Mouse (Mus musculus): ENCODE results near the gene Bean1. TPM values are rescaled to one million over a fixed set of nuclear protein-coding genes. Genes with fewer than 3 reads are reported as not detected.
"Not testable (repeated sequence)": the region's sequence is repeated elsewhere in the genome, so short reads cannot be mapped to it uniquely, and the experiment has no call there.

The Bean1 gene
- polyA plus RNA-seq, 1 experiment from 2014 or later: 0.28 TPM

DNA sequence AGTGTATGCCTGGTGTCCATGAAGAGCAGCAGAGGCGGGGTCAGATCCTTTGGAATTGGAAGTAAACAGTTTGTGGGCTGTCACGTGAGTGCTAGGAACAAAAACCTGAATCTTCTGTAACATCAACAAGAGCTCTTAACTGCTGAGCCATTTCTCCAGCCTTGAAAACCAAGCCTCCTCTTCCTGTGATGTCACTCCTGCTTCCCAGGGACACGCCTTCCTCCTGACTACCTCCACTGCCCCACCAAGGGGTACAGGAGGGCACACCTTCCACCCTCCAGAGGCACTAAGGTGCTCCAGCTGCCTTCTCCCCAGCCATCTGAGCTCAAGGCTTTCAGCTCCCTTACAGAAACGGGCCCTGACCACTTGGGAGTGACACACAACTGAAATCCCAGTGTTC lies 76.4 kb downstream of the Bean1 start:
- H3K9ac ChIP-seq: no peak overlapping the region
- H3K36me3 ChIP-seq: peaks cover 29% of the 10 kb centered on the region
- no peak overlapping the region for H3K4me3 ChIP-seq
- H3K27ac ChIP-seq (ENCODE audit: poor library complexity, severe bottlenecking): no peak overlapping the region
- H3K4me1 ChIP-seq (replicated peaks): peaks cover 14% of the 10 kb centered on the region
- H3K9me3 ChIP-seq (replicated peaks): no peaks in the 10 kb centered on the region
- whole genome bisulfite sequencing: 80% methylated on average over 4 of the region's 4 CpGs
- no peak overlapping the region for H3K4me2 ChIP-seq
- ATAC-seq (ENCODE audit: insufficient number of reproducible peaks, low FRiP score): no peak
- no peaks in the 10 kb centered on the region for H3K27me3 ChIP-seq (replicated peaks)

DNA sequence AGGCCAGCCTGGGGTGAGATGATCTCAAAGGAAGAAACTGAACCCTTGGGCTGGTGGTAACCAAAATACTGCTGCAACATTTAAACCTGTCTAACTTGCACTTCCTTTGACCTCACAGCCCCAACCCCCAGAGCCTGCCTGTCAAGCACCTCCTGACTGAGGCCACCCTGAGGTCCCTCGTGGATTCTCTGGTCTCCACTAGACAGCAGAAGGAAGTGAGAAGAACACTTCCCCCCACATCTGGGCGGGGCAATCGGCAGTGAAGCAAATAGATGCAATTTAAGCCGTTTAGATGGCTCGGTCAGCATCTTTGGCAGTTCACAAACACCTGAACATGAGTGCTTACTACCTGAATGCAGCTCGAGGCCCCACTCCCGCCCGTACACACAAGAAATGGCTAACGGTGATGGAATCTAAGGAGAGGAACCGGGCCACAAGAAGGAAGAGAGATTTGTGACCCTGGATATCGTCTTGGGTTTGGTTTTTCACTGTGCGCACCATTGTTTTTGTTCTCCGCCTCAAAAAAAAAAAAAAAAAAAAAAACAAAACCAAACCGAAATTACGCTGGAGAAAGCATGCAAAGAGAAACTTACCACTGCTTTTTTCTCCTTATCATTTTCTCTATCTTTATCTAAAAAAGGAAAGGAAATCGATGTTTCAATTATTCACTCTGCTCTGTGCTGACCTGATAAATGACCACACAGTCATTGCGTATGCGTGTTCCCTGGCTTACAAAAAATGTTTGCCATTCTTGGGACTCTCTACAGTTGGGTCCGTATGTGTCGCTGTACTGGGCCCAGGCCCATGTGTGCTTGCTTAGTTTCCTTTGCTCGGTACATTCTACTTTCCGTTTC lies 77.0 kb downstream of the Bean1 start:
- no peak for ATAC-seq (ENCODE audit: insufficient number of reproducible peaks, low FRiP score)
- H3K9me3 ChIP-seq (replicated peaks): no peaks in the 10 kb centered on the region
- H3K4me2 ChIP-seq: peak overlapping the region; percentile 89
- peaks cover 23% of the 10 kb centered on the region for H3K36me3 ChIP-seq
- no peak overlapping the region for H3K27ac ChIP-seq (ENCODE audit: poor library complexity, severe bottlenecking)
- H3K27me3 ChIP-seq (replicated peaks): no peaks in the 10 kb centered on the region
- peak overlapping the region; percentile 81 for H3K4me3 ChIP-seq
- H3K4me1 ChIP-seq (replicated peaks): peaks cover 16% of the 10 kb centered on the region
- peak overlapping the region; percentile 79; the same call in 1 of the 2 replicates for H3K9ac ChIP-seq
- WGBS: 65% methylated on average over 22 of the region's 22 CpGs

DNA sequence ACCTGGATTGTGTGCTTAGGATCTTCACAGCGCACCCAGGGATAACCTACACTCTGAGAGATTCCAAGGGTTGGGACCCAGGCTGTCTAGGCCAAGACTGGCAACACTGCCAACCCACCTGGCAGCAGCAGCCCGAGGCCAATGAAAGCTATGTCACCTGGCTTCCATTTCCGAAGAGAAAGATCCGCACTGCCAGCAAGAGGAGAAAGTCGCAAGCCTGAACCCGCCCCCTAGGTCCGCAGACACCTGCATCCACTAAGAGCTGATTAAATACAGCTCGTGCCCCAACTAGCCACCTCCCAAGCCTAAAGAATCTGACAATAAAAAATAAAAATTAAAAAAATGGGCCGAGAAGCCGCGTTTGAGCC lies 77.7 kb downstream of the Bean1 start:
- H3K4me1 ChIP-seq (replicated peaks): peaks cover 16% of the 10 kb centered on the region
- H3K4me3 ChIP-seq: peak overlapping the region; percentile 81
- peaks cover 17% of the 10 kb centered on the region for H3K36me3 ChIP-seq
- 4% methylated on average over 11 of the region's 11 CpGs for WGBS
- H3K27ac ChIP-seq (ENCODE audit: poor library complexity, severe bottlenecking): no peak overlapping the region
- peak overlapping the region; percentile 89 for H3K4me2 ChIP-seq
- H3K9me3 ChIP-seq (replicated peaks): no peaks in the 10 kb centered on the region
- no peaks in the 10 kb centered on the region for H3K27me3 ChIP-seq (replicated peaks)
- H3K9ac ChIP-seq: peak overlapping the region; percentile 79
- ATAC-seq (ENCODE audit: insufficient number of reproducible peaks, low FRiP score): no peak

DNA sequence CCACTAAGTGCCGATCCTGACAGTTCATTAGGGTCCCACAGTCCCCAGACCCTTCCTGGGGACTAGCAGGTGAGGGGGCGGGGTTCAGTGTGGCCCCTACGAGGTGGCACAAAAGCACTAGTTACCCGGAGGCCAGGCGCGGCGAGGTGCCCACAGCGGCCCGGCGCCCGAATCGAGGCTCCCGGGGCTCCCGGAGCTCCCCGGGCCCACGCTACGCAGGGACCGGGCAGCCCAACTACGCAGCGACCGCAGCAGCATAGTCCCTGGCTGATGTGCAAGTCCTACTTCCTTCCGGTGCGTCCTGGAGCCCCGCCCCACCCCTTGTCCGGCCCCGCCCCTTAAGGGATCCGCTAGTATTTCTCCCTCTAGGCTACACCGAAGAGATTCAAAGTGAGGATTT lies 78.0 kb downstream of the Bean1 start, which contains the start of gene Tk2:
Tk2 (minus strand) TSS at position 283 of the 400 bp plus-strand sequence.
- under 1% methylated on average over 28 of the region's 28 CpGs for WGBS

DNA sequence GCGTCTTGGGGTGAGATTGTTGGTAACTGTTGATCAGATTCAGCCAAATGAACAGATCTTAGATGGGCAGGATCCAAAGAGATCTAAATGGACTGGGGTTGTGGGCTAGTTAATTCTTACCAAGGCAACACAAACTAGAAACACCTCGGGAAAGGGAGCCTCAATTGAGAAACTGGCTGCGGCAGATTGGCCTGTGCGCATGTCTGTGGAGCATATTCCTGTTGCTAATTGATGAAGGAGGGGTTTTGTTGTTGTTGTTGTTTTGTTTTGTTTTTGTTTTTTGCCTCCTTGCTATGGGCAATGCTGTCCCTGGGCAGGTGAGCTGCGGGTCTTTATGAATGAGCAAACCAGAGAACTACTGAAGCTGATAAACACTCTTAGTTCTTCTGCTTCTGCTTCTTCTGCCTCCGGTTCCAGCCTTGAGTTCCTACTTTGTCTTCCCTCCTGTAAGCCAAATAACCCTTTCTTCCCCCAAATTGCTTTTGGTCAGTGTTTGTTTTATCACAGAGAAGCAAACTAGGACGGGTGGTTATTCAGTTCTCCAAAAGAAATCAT lies 79.3 kb downstream of the Bean1 start:
- Histone ChIP-seq H3K27ac (ENCODE audit: poor library complexity, severe bottlenecking) (no peak overlapping the region), H3K4me2 (no peak overlapping the region), H3K9ac (no peak overlapping the region), H3K4me3 (no peak overlapping the region), H3K4me1 (replicated peaks) (peaks cover 16% of the 10 kb centered on the region), H3K36me3 (peaks cover 9% of the 10 kb centered on the region), H3K27me3 (replicated peaks) (no peaks in the 10 kb centered on the region), H3K9me3 (replicated peaks) (no peaks in the 10 kb centered on the region)
- WGBS: 79% methylated on average over 7 of the region's 7 CpGs
- no peak for ATAC-seq (ENCODE audit: insufficient number of reproducible peaks, low FRiP score)

More for the DNA sequence above, 78.0 kb downstream of the Bean1 start, which contains the start of gene Tk2:
- Histone ChIP-seq H3K4me2 (peak within 1 kb of the TSS; percentile 89), H3K36me3 (peaks cover 13% of the 10 kb centered on the region), H3K9ac (peak within 1 kb of the TSS; percentile 79), H3K4me1 (replicated peaks) (peaks cover 16% of the 10 kb centered on the region), H3K9me3 (replicated peaks) (no peaks in the 10 kb centered on the region), H3K4me3 (peak within 1 kb of the TSS; percentile 81), H3K27me3 (replicated peaks) (no peaks in the 10 kb centered on the region), H3K27ac (ENCODE audit: poor library complexity, severe bottlenecking) (no peak within 1 kb of the TSS)
- ATAC-seq (ENCODE audit: insufficient number of reproducible peaks, low FRiP score): peak; percentile 90

DNA sequence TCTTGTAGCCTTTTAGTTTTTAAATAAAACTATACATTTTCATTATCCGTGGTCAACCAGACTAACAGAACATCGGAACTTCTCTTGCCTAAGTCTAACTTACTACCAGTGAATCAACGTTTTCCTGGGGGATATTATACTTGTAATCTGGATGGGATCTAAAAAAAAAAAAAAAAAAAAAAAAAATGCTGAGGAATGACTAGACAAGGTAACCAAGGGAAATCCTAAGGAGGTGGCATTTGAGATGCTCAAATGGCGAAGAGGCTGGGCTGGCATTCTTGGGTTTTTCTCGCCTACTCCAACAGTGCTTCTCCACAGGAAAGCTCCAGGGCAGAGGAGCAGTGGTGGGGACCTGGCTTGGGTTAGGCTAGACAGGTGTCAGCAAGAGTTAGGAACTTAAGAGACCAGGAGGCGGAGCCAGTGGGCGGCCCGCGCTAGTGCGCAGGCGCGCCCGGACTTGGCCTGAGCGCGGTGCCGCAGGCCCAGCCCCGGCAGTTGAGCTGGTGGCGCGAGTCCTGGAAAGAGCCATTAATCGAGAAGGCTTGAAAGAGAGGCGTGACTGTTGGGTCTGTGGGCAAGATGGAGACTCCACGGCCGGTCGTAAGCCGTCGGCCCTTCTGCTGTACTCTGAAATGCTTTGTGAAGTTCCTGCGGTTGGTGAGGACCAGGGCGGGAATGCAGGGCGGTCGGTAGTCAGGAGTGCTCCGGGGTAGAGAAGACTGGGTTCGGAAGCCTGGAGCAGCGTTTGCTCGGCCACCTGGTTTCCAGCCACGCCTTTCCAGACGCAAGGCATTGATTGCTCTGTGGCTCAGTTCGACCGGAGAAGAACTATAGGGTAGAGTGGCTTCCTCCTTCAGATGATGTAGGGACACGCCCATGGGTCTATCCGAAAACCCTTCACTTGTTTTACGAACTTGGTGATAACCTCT lies 80.5 kb downstream of the Bean1 start, which contains the start of gene Cklf:
Cklf (plus strand) TSS at position 423 of the 929 bp plus-strand sequence.
- H3K4me2 ChIP-seq: peak within 1 kb of the TSS; percentile 83
- peaks cover 16% of the 10 kb centered on the region for H3K4me1 ChIP-seq (replicated peaks)
- H3K36me3 ChIP-seq: no peaks in the 10 kb centered on the region
- H3K4me3 ChIP-seq: peak within 1 kb of the TSS; percentile 77
- H3K9ac ChIP-seq: peak within 1 kb of the TSS; percentile 79
- H3K27ac ChIP-seq (ENCODE audit: poor library complexity, severe bottlenecking): peak within 1 kb of the TSS; percentile 75
- peak; percentile 88 for ATAC-seq (ENCODE audit: insufficient number of reproducible peaks, low FRiP score)
- WGBS: 4% methylated on average over 41 of the region's 41 CpGs
- H3K27me3 ChIP-seq (replicated peaks): no peaks in the 10 kb centered on the region
- H3K9me3 ChIP-seq (replicated peaks): no peaks in the 10 kb centered on the region

DNA sequence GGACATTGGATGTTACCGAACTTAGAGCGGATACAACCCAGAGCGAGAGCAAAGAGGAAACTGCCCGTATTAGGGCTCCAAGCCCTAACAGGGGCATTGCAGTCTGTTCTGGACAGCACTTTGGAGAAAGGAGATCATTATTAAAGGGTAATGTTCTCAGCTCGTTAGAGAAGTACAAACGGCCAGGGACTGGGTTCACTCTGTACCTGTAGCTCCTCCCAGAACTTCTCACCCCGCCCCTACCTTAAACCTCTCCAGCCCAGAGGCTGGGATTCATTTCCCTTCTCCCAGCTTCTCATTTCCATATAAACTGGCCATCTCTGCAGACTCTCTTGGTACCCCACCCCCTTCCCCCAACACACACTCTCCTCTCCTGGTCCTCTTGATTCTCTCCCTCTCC lies 81.2 kb downstream of the Bean1 start:
- Histone ChIP-seq H3K27ac (ENCODE audit: poor library complexity, severe bottlenecking) (no peak overlapping the region; the same call in 1 of the 2 replicates), H3K9me3 (replicated peaks) (no peaks in the 10 kb centered on the region), H3K4me3 (peak overlapping the region; percentile 77), H3K4me1 (replicated peaks) (peaks cover 16% of the 10 kb centered on the region), H3K9ac (peak overlapping the region; percentile 79), H3K27me3 (replicated peaks) (no peaks in the 10 kb centered on the region), H3K36me3 (no peaks in the 10 kb centered on the region), H3K4me2 (peak overlapping the region; percentile 83)
- 2% methylated on average over 7 of the region's 7 CpGs for WGBS
- no peak for ATAC-seq (ENCODE audit: insufficient number of reproducible peaks, low FRiP score)

DNA sequence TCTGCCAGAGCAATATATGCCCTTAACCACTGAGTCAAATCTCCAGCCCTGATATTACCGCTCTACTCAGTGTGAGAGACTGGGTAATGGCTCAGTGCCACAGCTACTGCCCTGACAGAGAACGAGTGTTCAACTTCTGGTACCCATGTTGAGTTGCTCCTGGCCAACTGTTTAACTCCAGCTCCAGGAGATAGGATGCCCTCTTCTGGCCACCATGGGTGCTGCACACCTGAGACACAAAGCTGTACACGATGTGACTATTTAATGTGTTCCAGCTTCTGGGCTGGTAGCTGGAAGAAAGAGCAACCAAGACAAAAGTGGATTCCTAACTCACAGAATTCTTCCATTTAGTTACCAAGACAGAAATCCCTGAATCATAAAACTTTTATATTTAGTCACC lies 82.8 kb downstream of the Bean1 start:
- no peak overlapping the region for H3K4me3 ChIP-seq
- H3K4me2 ChIP-seq: no peak overlapping the region
- no peak for ATAC-seq (ENCODE audit: insufficient number of reproducible peaks, low FRiP score)
- H3K9me3 ChIP-seq (replicated peaks): no peaks in the 10 kb centered on the region
- no peaks in the 10 kb centered on the region for H3K27me3 ChIP-seq (replicated peaks)
- WGBS: 84% methylated on average over 3 of the region's 3 CpGs
- H3K36me3 ChIP-seq: peaks cover 10% of the 10 kb centered on the region
- peaks cover 5% of the 10 kb centered on the region for H3K4me1 ChIP-seq (replicated peaks)
- H3K27ac ChIP-seq (ENCODE audit: poor library complexity, severe bottlenecking): no peak overlapping the region
- no peak overlapping the region for H3K9ac ChIP-seq

DNA sequence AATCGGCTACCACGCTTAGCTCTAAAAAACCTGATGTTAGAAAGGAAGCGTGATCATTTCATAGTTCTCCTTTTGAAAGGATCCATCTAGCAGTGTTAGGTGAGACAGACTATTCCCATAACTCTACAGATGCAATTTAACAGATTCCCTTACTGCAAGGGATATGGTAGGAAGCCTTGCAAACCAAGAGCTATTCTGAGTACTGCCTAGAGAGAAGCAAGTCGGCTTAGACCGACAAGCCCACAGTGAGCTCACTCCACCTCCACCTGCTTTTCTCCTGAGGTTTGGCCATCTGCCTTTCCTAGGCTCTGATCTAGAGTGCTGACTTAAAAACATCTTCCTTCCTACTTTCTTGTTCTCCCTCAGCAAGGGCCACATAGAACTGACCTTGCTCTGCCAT lies 91.6 kb downstream of the Bean1 start:
- H3K4me3 ChIP-seq; H3K27me3 ChIP-seq (replicated peaks); H3K4me2 ChIP-seq; ATAC-seq (ENCODE audit: insufficient number of reproducible peaks, low FRiP score); H3K27ac ChIP-seq (ENCODE audit: poor library complexity, severe bottlenecking); H3K9me3 ChIP-seq (replicated peaks); H3K4me1 ChIP-seq (replicated peaks); H3K9ac ChIP-seq: not testable (repeated sequence)
- WGBS: 97% methylated on average over 5 of the region's 5 CpGs
- peaks cover 48% of the 10 kb centered on the region for H3K36me3 ChIP-seq

DNA sequence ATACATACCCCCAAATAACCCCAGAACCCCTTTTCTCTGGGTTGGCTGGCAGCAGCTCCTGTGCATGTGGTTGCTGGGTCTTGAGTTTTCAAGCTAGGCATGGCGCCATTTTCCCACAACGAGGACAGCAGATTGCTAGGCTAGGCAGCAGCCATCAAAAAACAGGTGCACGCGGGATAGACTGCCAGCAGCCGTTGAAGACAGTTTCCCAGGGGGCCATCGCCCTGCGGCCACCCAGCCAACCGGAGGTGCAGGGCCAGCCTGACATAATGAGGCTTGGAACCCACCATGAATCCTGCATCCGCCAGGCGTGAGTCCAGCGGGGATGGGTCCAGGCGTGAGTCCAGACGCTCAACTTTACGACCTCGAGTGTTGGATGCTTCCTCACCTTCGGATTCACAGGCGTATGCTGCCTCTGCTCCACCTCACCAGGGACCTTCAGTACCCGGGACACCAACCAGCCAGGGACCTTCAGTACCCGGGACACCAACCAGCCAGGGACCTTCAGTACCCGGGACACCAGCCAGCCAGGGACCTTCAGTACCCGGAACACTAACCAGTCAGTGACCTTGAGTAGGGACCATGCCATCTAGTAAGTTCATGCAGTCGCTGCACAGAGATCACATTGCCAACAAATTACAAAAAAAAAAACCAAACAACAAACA lies 94.2 kb downstream of the Bean1 start:
- WGBS: 93% methylated on average over 22 of the region's 22 CpGs
- not testable (repeated sequence) for H3K4me3 ChIP-seq; ATAC-seq (ENCODE audit: insufficient number of reproducible peaks, low FRiP score)

More for the DNA sequence above, 94.2 kb downstream of the Bean1 start:
- H3K36me3 ChIP-seq: peaks cover 24% of the 10 kb centered on the region
- H3K27me3 ChIP-seq (replicated peaks); H3K4me1 ChIP-seq (replicated peaks); H3K9ac ChIP-seq; H3K27ac ChIP-seq (ENCODE audit: poor library complexity, severe bottlenecking); H3K4me2 ChIP-seq; H3K9me3 ChIP-seq (replicated peaks): not testable (repeated sequence)
